Mouse (Mus musculus) heart, embryonic 11.5 days (tissue): ENCODE measurements at regions not wholly inside any gene's neighbourhood (a gene's known extent, or its start where the extent isn't known, plus 50 kb on each side); places are given as distances from the start of the nearest gene placed in this dataset.

ENCODE experiments used
- ATAC-seq: fragments of 200-750 bp; cut with Nextera tagmentation; replicated peaks from 2 replicates; pipeline ENCODE4 v1.8.0; 2017; ENCODE audit warnings: moderate library complexity; ENCODE audit not compliant: insufficient number of reproducible peaks, low FRiP score, low TSS enrichment
- H3K27ac ChIP-seq: fragments of 300-500 bp; sonication (generic); 2 replicates; pipeline ENCODE4 v1.5.1; 2014; ENCODE audit warnings: mild to moderate bottlenecking, low read depth, low read length
- H3K27me3 ChIP-seq: fragments of 300-500 bp; sonication (generic); 2 replicates; pipeline ENCODE4 v1.6.1; 2014; ENCODE audit warnings: mild to moderate bottlenecking, low read length, mixed read lengths; ENCODE audit not compliant: control insufficient read depth, insufficient read depth
- H3K36me3 ChIP-seq: fragments of 300-500 bp; sonication (generic); 2 replicates; pipeline ENCODE4 v1.6.1; 2014; ENCODE audit warnings: mild to moderate bottlenecking, low read length, moderate library complexity, mixed read lengths; ENCODE audit not compliant: control insufficient read depth, insufficient read depth
- H3K4me1 ChIP-seq: fragments of 300-500 bp; sonication (generic); 2 replicates; pipeline ENCODE4 v1.6.1; 2014; ENCODE audit warnings: low read length; ENCODE audit not compliant: control insufficient read depth, insufficient read depth
- H3K4me2 ChIP-seq: fragments of 300-500 bp; sonication (generic); 2 replicates; pipeline ENCODE4 v1.6.1; 2014; ENCODE audit warnings: mild to moderate bottlenecking, moderate library complexity
- H3K4me3 ChIP-seq: fragments of 300-500 bp; sonication (generic); 2 replicates; pipeline ENCODE4 v1.5.1; 2014; ENCODE audit warnings: low read depth, low read length
- H3K9ac ChIP-seq: fragments of 300-500 bp; sonication (generic); 2 replicates; pipeline ENCODE4 v1.6.1; 2014; ENCODE audit warnings: mild to moderate bottlenecking, low read depth, low read length, moderate library complexity
- H3K9me3 ChIP-seq: fragments of 300-500 bp; sonication (generic); replicated peaks from 2 replicates; pipeline ENCODE4 v1.6.1; 2016; ENCODE audit warnings: low read length; ENCODE audit not compliant: control insufficient read depth
- WGBS: fragments of 180-500 bp; shearing (Covaris S2); extraction: QIAGEN DNeasy Blood & Tissue Kit; methylation state at CpG from one replicate; pipeline ENCODE4 v1.1.7; 2014; ENCODE audit not compliant: insufficient replicate concordance; 5-methylcytosine and 5-hydroxymethylcytosine counted together

GRCm38 (mm10) chr5:133167001-133167461, 623.9 kb upstream of the Auts2 start:
- Histone ChIP-seq H3K4me2 (no peak overlapping the region), H3K36me3 (no peaks in the 10 kb centered on the region), H3K4me3 (no peak overlapping the region), H3K4me1 (no peaks in the 10 kb centered on the region), H3K27ac (no peak overlapping the region), H3K9me3 (no peaks in the 10 kb centered on the region), H3K27me3 (no peaks in the 10 kb centered on the region), H3K9ac (no peak overlapping the region)
- WGBS, result 45% methylated on average over 5 of the region's 5 CpGs
- no peak for ATAC-seq

GRCm38 (mm10) chr5:133156115-133156857, 613.1 kb upstream of the Auts2 start:
- Histone ChIP-seq H3K36me3 (no peaks in the 10 kb centered on the region), H3K9me3 (0 out of 2 replicates have a peak, but pooled peaks cover 2% of the 10 kb centered on the region), H3K4me1 (no peaks in the 10 kb centered on the region), H3K27ac (no peak overlapping the region), H3K9ac (no peak overlapping the region), H3K4me2 (no peak overlapping the region), H3K27me3 (no peaks in the 10 kb centered on the region), H3K4me3 (no peak overlapping the region)
- 44% methylated on average over 5 of the region's 5 CpGs for WGBS
- ATAC-seq, result no peak

- peaks cover 5% of the 10 kb centered on the region for H3K9me3 ChIP-seq
- no peak overlapping the region for H3K4me2 ChIP-seq
- no peaks in the 10 kb centered on the region for H3K36me3 ChIP-seq
- no peak for ATAC-seq
- no peak overlapping the region for H3K9ac ChIP-seq
- H3K4me3 ChIP-seq, result no peak overlapping the region
- H3K27me3 ChIP-seq, result no peaks in the 10 kb centered on the region
- no peak overlapping the region for H3K27ac ChIP-seq
- no peaks in the 10 kb centered on the region for H3K4me1 ChIP-seq
Measured at GRCm38 (mm10) chr5:133145996-133146395, 602.9 kb upstream of the Auts2 start.

DNA sequence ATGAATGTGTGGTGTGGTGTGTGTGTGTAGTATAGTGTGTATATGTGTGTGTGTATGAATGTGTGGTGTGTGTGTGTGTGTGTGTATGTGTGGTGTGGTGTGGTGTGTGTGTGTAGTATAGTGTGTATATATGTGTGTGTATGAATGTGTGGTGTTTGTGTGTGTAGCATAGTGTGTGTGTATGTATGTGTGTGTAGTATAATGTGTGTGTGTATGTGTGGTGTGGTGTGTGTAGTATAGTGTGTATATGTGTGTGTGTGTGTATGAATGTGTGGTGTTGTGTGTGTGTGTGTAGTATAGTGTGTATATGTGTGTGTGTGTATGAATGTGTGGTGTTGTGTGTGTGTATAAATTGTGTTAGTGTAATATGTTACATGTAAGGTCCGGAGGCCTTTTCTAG, 600.5 kb upstream of the Auts2 start:
- Histone ChIP-seq H3K27ac (no peak overlapping the region), H3K36me3 (no peaks in the 10 kb centered on the region), H3K4me3 (no peak overlapping the region), H3K9ac (no peak overlapping the region), H3K9me3 (peaks cover 5% of the 10 kb centered on the region), H3K4me2 (no peak overlapping the region), H3K27me3 (no peaks in the 10 kb centered on the region), H3K4me1 (no peaks in the 10 kb centered on the region)
- no peak for ATAC-seq
- 85% methylated on average over 1 of the region's 1 CpGs for WGBS

DNA sequence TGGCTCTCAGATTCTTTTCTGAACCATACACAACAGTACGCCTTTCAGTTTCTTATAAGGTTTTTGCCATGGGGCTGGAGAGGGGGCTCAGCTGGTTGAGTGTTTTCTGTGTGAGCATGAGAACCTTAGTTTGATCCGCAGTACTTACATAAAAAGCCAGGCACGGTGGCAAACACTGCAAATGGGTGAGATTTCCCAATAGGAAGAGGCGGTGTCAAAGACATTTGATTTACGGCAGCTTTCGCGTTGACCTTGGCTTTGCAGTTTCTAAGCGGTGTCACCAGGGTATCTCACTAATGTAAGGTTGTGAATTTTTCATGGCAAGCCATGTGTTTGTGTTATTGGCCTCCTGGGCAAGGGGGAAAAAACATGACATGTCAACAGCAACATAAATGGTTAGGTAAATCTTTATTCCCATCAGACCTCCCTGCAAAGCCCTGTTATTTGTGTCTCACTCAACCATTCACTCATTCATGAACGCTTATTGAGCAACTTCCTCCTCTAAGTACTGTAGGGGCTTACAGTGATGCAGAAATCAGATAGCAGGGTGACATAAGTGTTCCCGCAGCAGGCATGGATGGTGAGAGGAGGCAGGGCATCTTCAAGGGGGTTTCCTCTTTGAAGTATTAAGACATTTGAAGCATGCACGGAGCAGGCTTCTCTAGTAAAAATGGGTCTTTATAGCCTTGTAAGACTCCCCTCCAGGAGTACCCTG, 599.4 kb upstream of the Auts2 start:
- Histone ChIP-seq H3K9me3 (peaks cover 5% of the 10 kb centered on the region), H3K9ac (no peak overlapping the region), H3K36me3 (no peaks in the 10 kb centered on the region), H3K27ac (no peak overlapping the region), H3K27me3 (no peaks in the 10 kb centered on the region), H3K4me2 (no peak overlapping the region), H3K4me1 (no peaks in the 10 kb centered on the region), H3K4me3 (no peak overlapping the region)
- no peak for ATAC-seq
- 71% methylated on average over 11 of the region's 11 CpGs for WGBS

GRCm38 (mm10) chr5:133131042-133131441, 587.9 kb upstream of the Auts2 start:
- Histone ChIP-seq H3K9ac (no peak overlapping the region), H3K9me3 (no peaks in the 10 kb centered on the region), H3K4me3 (no peak overlapping the region), H3K27ac (no peak overlapping the region), H3K4me1 (no peaks in the 10 kb centered on the region), H3K36me3 (no peaks in the 10 kb centered on the region), H3K27me3 (no peaks in the 10 kb centered on the region), H3K4me2 (no peak overlapping the region)
- no peak for ATAC-seq
- 86% methylated on average over 2 of the region's 2 CpGs for WGBS

- no peak overlapping the region for H3K27ac ChIP-seq
- no peaks in the 10 kb centered on the region for H3K36me3 ChIP-seq
- no peaks in the 10 kb centered on the region for H3K27me3 ChIP-seq
- H3K4me1 ChIP-seq, result no peaks in the 10 kb centered on the region
- no peak overlapping the region for H3K4me3 ChIP-seq
- no peak overlapping the region for H3K4me2 ChIP-seq
- ATAC-seq, result no peak
- H3K9ac ChIP-seq, result no peak overlapping the region
- WGBS, result 63% methylated on average over 6 of the region's 6 CpGs
- H3K9me3 ChIP-seq, result no peaks in the 10 kb centered on the region
Measured at GRCm38 (mm10) chr5:133130316-133130715, 587.2 kb upstream of the Auts2 start.

GRCm38 (mm10) chr5:133124223-133124622, 581.1 kb upstream of the Auts2 start:
- no peak for ATAC-seq
- 88% methylated on average over 2 of the region's 2 CpGs for WGBS
- H3K27ac ChIP-seq, result no peak overlapping the region

DNA sequence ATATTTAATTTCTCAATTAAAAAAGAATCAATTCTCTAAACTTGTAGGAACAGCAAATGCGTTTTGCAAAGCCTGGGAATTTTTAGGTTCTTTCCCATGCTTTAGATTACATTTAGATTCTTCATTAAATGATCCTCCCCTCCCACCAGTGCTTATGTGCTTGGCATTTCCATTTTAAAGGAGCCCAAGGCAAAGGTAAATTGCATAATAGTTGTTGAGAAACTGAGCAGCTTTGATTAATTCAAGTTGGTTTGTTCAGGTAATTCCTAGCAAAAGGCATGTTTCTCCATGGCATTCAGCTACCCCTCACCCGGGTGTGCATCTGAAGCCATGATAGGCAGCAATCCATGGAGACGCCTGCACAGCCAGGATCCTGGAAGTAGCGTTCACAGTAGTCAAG, 570.8 kb upstream of the Auts2 start:
- Histone ChIP-seq H3K27me3 (no peaks in the 10 kb centered on the region), H3K9me3 (no peaks in the 10 kb centered on the region), H3K4me3 (no peak overlapping the region), H3K27ac (no peak overlapping the region), H3K36me3 (no peaks in the 10 kb centered on the region), H3K4me1 (no peaks in the 10 kb centered on the region), H3K9ac (no peak overlapping the region), H3K4me2 (no peak overlapping the region)
- 85% methylated on average over 4 of the region's 4 CpGs for WGBS
- no peak for ATAC-seq

More at GRCm38 (mm10) chr5:133124223-133124622, 581.1 kb upstream of the Auts2 start:
- Histone ChIP-seq H3K4me2 (no peak overlapping the region), H3K36me3 (no peaks in the 10 kb centered on the region), H3K4me1 (no peaks in the 10 kb centered on the region), H3K27me3 (no peaks in the 10 kb centered on the region), H3K9ac (no peak overlapping the region), H3K9me3 (no peaks in the 10 kb centered on the region), H3K4me3 (no peak overlapping the region)
